Mouse (Mus musculus) neural tube, embryonic 15.5 days (tissue): ENCODE results near the gene Slc35d2. TPM values are rescaled to one million over a fixed set of nuclear protein-coding genes. Genes with fewer than 3 reads are reported as not detected.

Experiments
- ATAC-seq: fragments of 200-750 bp; cut with Nextera tagmentation; 2 replicates; pipeline ENCODE4 v1.8.0; 2017; ENCODE audit warnings: mild to moderate bottlenecking, moderate TSS enrichment, moderate library complexity; ENCODE audit not compliant: low FRiP score
- H3K27ac ChIP-seq: fragments of 300-500 bp; sonication (generic); replicated peaks from 2 replicates; pipeline ENCODE4 v1.5.1; 2015; ENCODE audit warnings: mild to moderate bottlenecking, inconsistent platforms
- H3K27me3 ChIP-seq: fragments of 300-500 bp; sonication (generic); replicated peaks from 2 replicates; pipeline ENCODE4 v1.6.1; 2015; ENCODE audit warnings: inconsistent platforms
- H3K36me3 ChIP-seq: fragments of 300-500 bp; sonication (generic); 2 replicates; pipeline ENCODE4 v1.6.1; 2015; ENCODE audit warnings: inconsistent platforms
- H3K4me1 ChIP-seq: fragments of 300-500 bp; sonication (generic); 2 replicates; pipeline ENCODE4 v1.6.1; 2015; ENCODE audit warnings: inconsistent platforms
- H3K4me2 ChIP-seq: fragments of 300-500 bp; sonication (generic); 2 replicates; pipeline ENCODE4 v1.6.1; 2015; ENCODE audit warnings: inconsistent platforms, mild to moderate bottlenecking, moderate library complexity
- H3K4me3 ChIP-seq: fragments of 300-500 bp; sonication (generic); replicated peaks from 2 replicates; pipeline ENCODE4 v1.5.1; 2015; ENCODE audit warnings: mild to moderate bottlenecking, inconsistent platforms
- H3K9ac ChIP-seq: fragments of 300-500 bp; sonication (generic); replicated peaks from 2 replicates; pipeline ENCODE4 v1.6.1; 2015; ENCODE audit warnings: mild to moderate bottlenecking, inconsistent platforms
- H3K9me3 ChIP-seq: fragments of 300-500 bp; sonication (generic); replicated peaks from 2 replicates; pipeline ENCODE4 v1.6.1; 2016; ENCODE audit warnings: inconsistent platforms
- WGBS: fragments of 180-500 bp; shearing (Covaris S2); methylation state at CpG from one replicate; pipeline ENCODE4 v1.1.7; 2015; ENCODE audit warnings: mixed read lengths; 5-methylcytosine and 5-hydroxymethylcytosine counted together
- polyA plus RNA-seq: library from polyadenylated mRNA; unstranded; fragments of >200 nt; fragmentation: Nextera tagmentation; extraction: Ambion mirVana; gene quantifications from 2 replicates; pipeline ENCODE4 v1.2.1, GENCODE M21; 2015

Gene Slc35d2
- polyA plus RNA-seq, 1 experiment from 2014 or later, result 1.6 TPM

- Histone ChIP-seq H3K9me3 (peaks cover 5% of the 10 kb centered on the region; the same call in 1 of the 2 replicates), H3K4me1 (no peaks in the 10 kb centered on the region), H3K36me3 (no peaks in the 10 kb centered on the region), H3K4me2 (no peak overlapping the region), H3K9ac (no peak overlapping the region), H3K4me3 (no peak overlapping the region), H3K27ac (no peak overlapping the region), H3K27me3 (no peaks in the 10 kb centered on the region)
- ATAC-seq, result no peak
Observed at GRCm38 (mm10) chr13:64049535-64049934, 79.6 kb downstream of the Slc35d2 start.

- no peaks in the 10 kb centered on the region for H3K4me1 ChIP-seq
- H3K36me3 ChIP-seq, result no peaks in the 10 kb centered on the region
- 96% methylated on average over 2 of the region's 2 CpGs for WGBS
- H3K27ac ChIP-seq, result no peak overlapping the region
- ATAC-seq, result no peak
- no peak overlapping the region for H3K4me3 ChIP-seq
- no peak overlapping the region for H3K4me2 ChIP-seq
- no peak overlapping the region for H3K9ac ChIP-seq
- H3K9me3 ChIP-seq, result peaks cover 5% of the 10 kb centered on the region; the same call in 1 of the 2 replicates
- H3K27me3 ChIP-seq, result no peaks in the 10 kb centered on the region
Observed at GRCm38 (mm10) chr13:64048467-64048866, 80.7 kb downstream of the Slc35d2 start.

Other genes with a start within 250 kb of the Slc35d2 start
- gene Hsd17b3, start 40.1 kb downstream of the Slc35d2 start, polyA plus RNA-seq, result not detected in 2 replicates
- gene Zfp367, start 23.8 kb upstream of the Slc35d2 start, polyA plus RNA-seq, result 5.0 and 6.3 TPM in 2 replicates
- gene Habp4, start 32.5 kb upstream of the Slc35d2 start, polyA plus RNA-seq, result 52.5 and 55.9 TPM in 2 replicates
- gene Cdc14b, start 145.9 kb upstream of the Slc35d2 start, polyA plus RNA-seq, result 2.8 and 6.1 TPM in 2 replicates
- gene Aaed1, start 183.3 kb upstream of the Slc35d2 start, polyA plus RNA-seq, result 17.4 and 24.5 TPM in 2 replicates
- 168 and 392 TPM in 2 replicates for gene Ctsl, start 241.5 kb upstream of the Slc35d2 start, polyA plus RNA-seq